Mouse (Mus musculus): ENCODE measurements around the gene Psd. TPM values are rescaled to one million over a fixed set of nuclear protein-coding genes. Genes with fewer than 3 reads are reported as not detected.
A peak's percentile ranks its signal among the peaks of the same experiment; 100 is the strongest.

The Psd gene
- polyA plus RNA-seq, 1 experiment from 2014 or later, result 41.9 TPM

DNA sequence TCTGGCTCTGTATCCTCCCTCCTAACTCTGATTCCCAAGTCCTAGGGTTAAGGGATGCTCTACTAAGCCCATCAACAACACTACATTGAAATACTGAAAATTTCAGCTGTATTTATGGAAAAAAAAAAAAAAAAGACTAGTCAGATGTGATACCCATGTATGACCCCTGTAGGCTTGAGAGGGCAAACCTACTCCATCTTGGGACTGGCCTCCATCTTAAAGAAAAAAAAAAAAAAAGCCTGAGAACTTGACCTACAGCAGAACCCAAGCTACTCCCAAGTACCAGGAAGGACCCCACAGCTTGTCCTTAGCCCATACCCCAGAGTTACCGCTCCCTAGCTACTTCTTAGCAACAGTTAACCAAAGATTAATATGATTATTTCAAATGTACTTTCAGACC is 20.2 kb upstream of the Psd start:
- WGBS, result 97% methylated on average over 1 of the region's 1 CpGs
- H3K9ac ChIP-seq (replicated peaks; ENCODE audit: low read depth, low read length), result no peak overlapping the region
- H3K9me3 ChIP-seq (ENCODE audit: control insufficient read depth, low read depth, low read length), result no peaks in the 10 kb centered on the region
- H3K4me3 ChIP-seq (ENCODE audit: low read depth, low read length), result no peak overlapping the region
- no peaks in the 10 kb centered on the region for H3K27me3 ChIP-seq (ENCODE audit: control insufficient read depth, insufficient read depth, low read length)
- H3K4me1 ChIP-seq (ENCODE audit: control insufficient read depth, insufficient read depth, low read length), result 0 out of 2 replicates have a peak, but pooled peaks cover 10% of the 10 kb centered on the region
- H3K36me3 ChIP-seq (ENCODE audit: control insufficient read depth, insufficient read depth, low read length), result no peaks in the 10 kb centered on the region
- no peak overlapping the region for H3K4me2 ChIP-seq (replicated peaks; ENCODE audit: low read depth, low read length)
- no peak for ATAC-seq (ENCODE audit: insufficient number of reproducible peaks, insufficient read depth, low FRiP score, low read depth)
- no peak overlapping the region for H3K27ac ChIP-seq (ENCODE audit: low read length)

DNA sequence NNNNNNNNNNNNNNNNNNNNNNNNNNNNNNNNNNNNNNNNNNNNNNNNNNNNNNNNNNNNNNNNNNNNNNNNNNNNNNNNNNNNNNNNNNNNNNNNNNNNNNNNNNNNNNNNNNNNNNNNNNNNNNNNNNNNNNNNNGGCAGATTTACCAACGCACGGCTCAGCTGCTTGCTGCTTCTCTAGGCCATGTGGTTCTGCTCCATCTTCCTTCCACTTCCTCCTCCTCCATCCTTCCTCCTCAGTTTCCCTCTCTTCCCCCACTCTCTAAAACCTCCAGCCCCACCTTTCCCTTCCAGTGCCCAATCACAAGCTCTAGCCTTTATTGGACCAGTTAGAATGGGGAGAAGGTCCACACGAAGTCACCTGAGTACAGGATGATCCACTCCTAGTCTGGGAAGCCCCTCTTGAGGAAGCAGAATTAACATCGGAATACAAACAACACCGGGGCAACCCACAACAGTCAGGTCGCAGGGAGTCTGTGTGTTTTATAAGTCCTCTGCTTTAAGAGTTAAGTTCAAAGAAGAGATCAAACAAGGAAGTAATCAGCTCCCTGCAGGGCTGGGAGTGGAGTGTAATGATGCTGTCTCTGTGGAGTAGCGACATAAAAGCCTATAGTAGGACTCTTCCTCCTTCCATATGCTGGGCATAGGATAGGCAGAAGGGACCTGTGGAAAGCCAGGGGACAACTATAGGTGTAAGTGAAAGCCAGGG is 17.9 kb upstream of the Psd start:
- no peak for ATAC-seq (ENCODE audit: insufficient number of reproducible peaks, insufficient read depth, low FRiP score, low read depth)

DNA sequence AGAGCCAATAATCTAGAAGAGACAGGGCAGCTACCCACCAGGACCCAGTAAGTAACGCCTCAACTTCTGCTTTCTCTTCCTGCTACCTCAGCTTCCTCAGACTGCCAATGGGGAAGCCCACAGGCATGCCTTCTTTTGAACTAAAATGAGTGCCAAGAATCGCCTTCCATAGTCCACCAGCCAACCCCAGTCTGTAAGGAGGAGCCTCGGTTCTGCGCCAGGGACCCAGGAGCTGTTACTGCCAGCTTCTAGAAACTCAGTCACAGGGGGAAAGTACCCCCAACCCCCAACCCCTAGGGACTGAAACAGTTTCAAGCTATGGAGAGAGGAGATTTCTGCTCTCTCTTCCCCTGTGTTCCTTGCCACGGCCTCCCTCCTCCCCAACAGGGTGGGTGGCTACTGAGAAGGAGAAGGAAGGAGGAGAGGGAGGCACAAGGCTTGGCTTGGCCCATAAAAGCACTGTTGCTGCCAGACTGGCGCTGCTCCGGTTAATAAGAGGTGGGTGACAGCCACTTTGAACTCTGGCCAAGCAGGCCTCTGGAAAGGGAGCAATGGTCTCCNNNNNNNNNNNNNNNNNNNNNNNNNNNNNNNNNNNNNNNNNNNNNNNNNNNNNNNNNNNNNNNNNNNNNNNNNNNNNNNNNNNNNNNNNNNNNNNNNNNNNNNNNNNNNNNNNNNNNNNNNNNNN is 12.5 kb upstream of the Psd start:
- no peaks in the 10 kb centered on the region for H3K36me3 ChIP-seq (ENCODE audit: control insufficient read depth, insufficient read depth, low read length)
- no peak overlapping the region for H3K4me3 ChIP-seq (ENCODE audit: low read depth, low read length)
- peaks cover 9% of the 10 kb centered on the region; the same call in 1 of the 2 replicates for H3K4me1 ChIP-seq (ENCODE audit: control insufficient read depth, insufficient read depth, low read length)
- H3K9me3 ChIP-seq (ENCODE audit: control insufficient read depth, low read depth, low read length), result no peaks in the 10 kb centered on the region
- H3K4me2 ChIP-seq (replicated peaks; ENCODE audit: low read depth, low read length), result peak overlapping the region; percentile 62; the same call in 1 of the 2 replicates
- ATAC-seq (ENCODE audit: insufficient number of reproducible peaks, insufficient read depth, low FRiP score, low read depth), result no peak
- no peaks in the 10 kb centered on the region for H3K27me3 ChIP-seq (ENCODE audit: control insufficient read depth, insufficient read depth, low read length)
- H3K9ac ChIP-seq (replicated peaks; ENCODE audit: low read depth, low read length), result no peak overlapping the region
- 79% methylated on average over 7 of the region's 7 CpGs for WGBS
- H3K27ac ChIP-seq (ENCODE audit: low read length), result peak overlapping the region; percentile 21; the same call in 1 of the 2 replicates

More for the DNA sequence above, 17.9 kb upstream of the Psd start:
- Histone ChIP-seq H3K9ac (replicated peaks; ENCODE audit: low read depth, low read length) (no peak overlapping the region), H3K4me1 (ENCODE audit: control insufficient read depth, insufficient read depth, low read length) (0 out of 2 replicates have a peak, but pooled peaks cover 9% of the 10 kb centered on the region), H3K27me3 (ENCODE audit: control insufficient read depth, insufficient read depth, low read length) (no peaks in the 10 kb centered on the region), H3K36me3 (ENCODE audit: control insufficient read depth, insufficient read depth, low read length) (no peaks in the 10 kb centered on the region), H3K4me3 (ENCODE audit: low read depth, low read length) (no peak overlapping the region), H3K9me3 (ENCODE audit: control insufficient read depth, low read depth, low read length) (no peaks in the 10 kb centered on the region), H3K4me2 (replicated peaks; ENCODE audit: low read depth, low read length) (no peak overlapping the region), H3K27ac (ENCODE audit: low read length) (no peak overlapping the region)
- 20% methylated on average over 7 of the region's 7 CpGs for WGBS

- peaks cover 9% of the 10 kb centered on the region; the same call in 1 of the 2 replicates for H3K4me1 ChIP-seq (ENCODE audit: control insufficient read depth, insufficient read depth, low read length)
- 0 out of 2 replicates have a peak overlapping the region, but pooled peaks have one; percentile 49 for H3K9ac ChIP-seq (replicated peaks; ENCODE audit: low read depth, low read length)
- no peaks in the 10 kb centered on the region for H3K36me3 ChIP-seq (ENCODE audit: control insufficient read depth, insufficient read depth, low read length)
- no peaks in the 10 kb centered on the region for H3K27me3 ChIP-seq (ENCODE audit: control insufficient read depth, insufficient read depth, low read length)
- peak overlapping the region; percentile 59; the same call in 1 of the 2 replicates for H3K4me3 ChIP-seq (ENCODE audit: low read depth, low read length)
- H3K9me3 ChIP-seq (ENCODE audit: control insufficient read depth, low read depth, low read length), result no peaks in the 10 kb centered on the region
- H3K4me2 ChIP-seq (replicated peaks; ENCODE audit: low read depth, low read length), result peak overlapping the region; percentile 62
- WGBS, result 54% methylated on average over 6 of the region's 6 CpGs
- ATAC-seq (ENCODE audit: insufficient number of reproducible peaks, insufficient read depth, low FRiP score, low read depth), result no peak
- H3K27ac ChIP-seq (ENCODE audit: low read length), result peak overlapping the region; percentile 10; the same call in 1 of the 2 replicates
Measured at GRCm38 (mm10) chr19:46338942-46339286, 12.0 kb upstream of the Psd start.

- Histone ChIP-seq H3K4me3 (ENCODE audit: low read depth, low read length) (peak within 1 kb of the TSS; percentile 59), H3K36me3 (ENCODE audit: control insufficient read depth, insufficient read depth, low read length) (no peaks in the 10 kb centered on the region), H3K9ac (replicated peaks; ENCODE audit: low read depth, low read length) (peak within 1 kb of the TSS; percentile 49), H3K27me3 (ENCODE audit: control insufficient read depth, insufficient read depth, low read length) (no peaks in the 10 kb centered on the region), H3K27ac (ENCODE audit: low read length) (peak within 1 kb of the TSS; percentile 21), H3K4me1 (ENCODE audit: control insufficient read depth, insufficient read depth, low read length) (peaks cover 9% of the 10 kb centered on the region; the same call in 1 of the 2 replicates), H3K9me3 (ENCODE audit: control insufficient read depth, low read depth, low read length) (no peaks in the 10 kb centered on the region), H3K4me2 (replicated peaks; ENCODE audit: low read depth, low read length) (peak within 1 kb of the TSS; percentile 62)
- ATAC-seq (ENCODE audit: insufficient number of reproducible peaks, insufficient read depth, low FRiP score, low read depth), result peak; percentile 89
- WGBS, result under 1% methylated on average over 31 of the region's 31 CpGs
Measured at GRCm38 (mm10) chr19:46338331-46338936, 11.5 kb upstream of the Psd start, which contains the start of gene Cuedc2. Gene Cuedc2 (minus strand): TSS chr19:46338702.

DNA sequence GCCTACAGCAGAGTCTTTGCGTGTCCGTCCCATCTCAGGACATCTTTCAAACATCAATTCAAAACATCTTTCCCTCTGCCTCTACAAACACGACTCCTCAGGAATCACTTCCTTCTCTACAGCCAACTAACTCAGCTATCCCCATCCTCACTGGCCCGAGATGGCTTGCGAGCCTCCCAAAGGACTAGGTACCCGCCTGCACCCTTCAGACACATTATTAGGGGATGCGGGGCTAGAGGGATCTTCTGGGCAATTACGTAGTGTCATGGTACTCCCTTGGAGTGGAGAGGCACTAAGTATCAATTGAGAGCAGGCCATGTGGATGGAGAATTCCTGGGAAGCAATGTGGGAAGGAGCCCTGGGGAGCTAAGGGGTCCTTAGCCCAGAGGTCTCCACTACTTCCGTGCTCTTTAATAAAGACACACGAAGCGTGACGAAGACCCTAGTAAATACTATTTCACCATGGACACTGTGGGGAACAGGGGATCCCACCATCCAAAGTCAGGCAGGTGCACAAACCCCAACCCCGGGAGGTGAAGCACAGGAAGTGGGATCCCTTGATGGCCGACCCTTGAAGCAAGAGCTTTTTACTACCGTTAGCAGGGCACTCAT is 10.9 kb upstream of the Psd start:
- H3K27me3 ChIP-seq (ENCODE audit: control insufficient read depth, insufficient read depth, low read length), result no peaks in the 10 kb centered on the region
- no peaks in the 10 kb centered on the region for H3K9me3 ChIP-seq (ENCODE audit: control insufficient read depth, low read depth, low read length)
- peaks cover 9% of the 10 kb centered on the region; the same call in 1 of the 2 replicates for H3K4me1 ChIP-seq (ENCODE audit: control insufficient read depth, insufficient read depth, low read length)
- ATAC-seq (ENCODE audit: insufficient number of reproducible peaks, insufficient read depth, low FRiP score, low read depth), result no peak; the same call in 1 of the 2 replicates
- peak overlapping the region; percentile 59 for H3K4me3 ChIP-seq (ENCODE audit: low read depth, low read length)
- whole genome bisulfite sequencing, result 38% methylated on average over 15 of the region's 15 CpGs
- no peaks in the 10 kb centered on the region for H3K36me3 ChIP-seq (ENCODE audit: control insufficient read depth, insufficient read depth, low read length)
- peak overlapping the region; percentile 62 for H3K4me2 ChIP-seq (replicated peaks; ENCODE audit: low read depth, low read length)
- H3K9ac ChIP-seq (replicated peaks; ENCODE audit: low read depth, low read length), result peak overlapping the region; percentile 49
- no peak overlapping the region for H3K27ac ChIP-seq (ENCODE audit: low read length)

DNA sequence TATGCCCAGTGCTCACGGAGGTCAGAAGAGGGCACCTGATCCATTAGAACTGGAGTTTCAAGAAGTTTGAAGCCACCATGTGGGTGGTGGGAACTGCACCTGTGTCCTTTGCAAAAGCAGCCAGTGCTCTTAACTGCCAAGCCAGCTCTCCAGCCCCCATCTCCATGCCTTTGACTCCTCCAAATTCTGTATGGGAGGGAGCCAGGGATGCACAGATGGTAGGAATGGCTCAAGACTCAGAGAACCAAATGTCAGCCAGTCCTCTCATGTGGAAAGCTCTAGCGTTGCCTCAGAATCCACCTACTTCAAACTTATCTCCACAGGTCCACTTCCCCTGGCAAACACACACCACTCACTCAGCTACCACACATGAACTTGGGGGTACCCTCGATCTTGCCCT is 7.0 kb upstream of the Psd start:
- H3K27me3 ChIP-seq (ENCODE audit: control insufficient read depth, insufficient read depth, low read length), result no peaks in the 10 kb centered on the region
- H3K4me3 ChIP-seq (ENCODE audit: low read depth, low read length), result no peak overlapping the region
- no peak overlapping the region for H3K9ac ChIP-seq (replicated peaks; ENCODE audit: low read depth, low read length)
- peaks cover 16% of the 10 kb centered on the region for H3K4me1 ChIP-seq (ENCODE audit: control insufficient read depth, insufficient read depth, low read length)
- peaks cover 11% of the 10 kb centered on the region for H3K36me3 ChIP-seq (ENCODE audit: control insufficient read depth, insufficient read depth, low read length)
- no peak for ATAC-seq (ENCODE audit: insufficient number of reproducible peaks, insufficient read depth, low FRiP score, low read depth)
- no peaks in the 10 kb centered on the region for H3K9me3 ChIP-seq (ENCODE audit: control insufficient read depth, low read depth, low read length)
- 88% methylated on average over 3 of the region's 3 CpGs for WGBS
- H3K4me2 ChIP-seq (replicated peaks; ENCODE audit: low read depth, low read length), result no peak overlapping the region
- no peak overlapping the region for H3K27ac ChIP-seq (ENCODE audit: low read length)

DNA sequence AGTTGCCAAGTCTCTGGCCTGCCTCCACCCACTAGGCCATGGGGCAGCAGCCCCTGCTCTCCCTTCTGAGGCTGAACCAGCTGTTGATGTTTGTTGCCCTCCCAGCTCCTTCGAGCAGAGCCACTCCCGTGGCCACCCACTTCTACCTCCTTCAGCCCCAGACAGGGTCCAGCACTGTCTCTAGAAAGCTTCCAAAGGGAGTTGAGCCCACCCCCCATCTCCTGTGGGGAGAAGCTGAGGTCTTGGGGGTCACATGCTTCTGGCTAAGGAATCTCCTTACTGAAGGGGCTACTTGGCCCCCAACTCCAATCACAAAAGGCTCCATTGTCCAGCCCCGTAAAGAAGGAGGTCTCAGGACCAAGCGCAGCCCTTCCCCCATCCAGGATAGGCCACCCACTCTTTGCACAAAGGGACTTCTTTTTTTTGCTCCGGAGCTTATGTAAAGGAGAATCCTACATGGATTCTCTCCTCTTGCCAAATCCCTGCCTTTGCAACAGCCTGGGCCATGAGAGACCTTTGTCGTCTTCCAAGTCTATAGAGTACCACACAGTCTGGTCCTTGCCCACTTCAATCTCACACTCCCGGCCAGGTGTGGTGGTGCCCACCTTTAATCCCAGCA is 5.9 kb upstream of the Psd start:
- WGBS, result 70% methylated on average over 7 of the region's 7 CpGs
- H3K27me3 ChIP-seq (ENCODE audit: control insufficient read depth, insufficient read depth, low read length), result no peaks in the 10 kb centered on the region
- H3K36me3 ChIP-seq (ENCODE audit: control insufficient read depth, insufficient read depth, low read length), result peaks cover 11% of the 10 kb centered on the region
- no peak overlapping the region for H3K4me3 ChIP-seq (ENCODE audit: low read depth, low read length)
- no peak overlapping the region for H3K27ac ChIP-seq (ENCODE audit: low read length)
- no peak overlapping the region for H3K9ac ChIP-seq (replicated peaks; ENCODE audit: low read depth, low read length)
- peaks cover 14% of the 10 kb centered on the region for H3K4me1 ChIP-seq (ENCODE audit: control insufficient read depth, insufficient read depth, low read length)
- H3K4me2 ChIP-seq (replicated peaks; ENCODE audit: low read depth, low read length), result no peak overlapping the region
- H3K9me3 ChIP-seq (ENCODE audit: control insufficient read depth, low read depth, low read length), result no peaks in the 10 kb centered on the region
- no peak for ATAC-seq (ENCODE audit: insufficient number of reproducible peaks, insufficient read depth, low FRiP score, low read depth)

Measured in stomach, embryonic 14.5 days (tissue).